12 mouse cellular contexts compared by ENCODE assay signal in the genomic region with DNA sequence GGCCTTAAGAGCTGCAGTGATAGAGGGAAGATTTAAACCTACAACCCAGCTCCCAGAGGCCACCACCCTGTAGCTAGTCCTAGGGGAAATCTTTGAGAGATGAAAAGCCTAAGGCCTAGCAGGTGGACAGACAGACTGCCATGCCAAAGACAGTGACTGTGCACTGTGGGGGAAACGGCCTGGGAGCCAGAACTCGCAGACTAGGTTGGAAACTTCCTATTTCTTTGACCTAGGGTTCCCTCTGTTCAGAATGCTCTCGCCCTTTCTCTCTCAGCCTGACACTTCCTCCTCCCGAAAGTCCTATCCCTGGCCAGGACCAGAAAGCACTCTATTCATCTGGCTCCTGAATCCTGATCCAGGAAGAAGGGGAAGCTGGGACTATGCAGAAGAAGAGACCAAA.
"Had no signal": no experiment of that assay in that cellular context is flagged by ENCODE, and none has a peak within 500 bp of the region (broad histone marks: within the 10 kb centered on the region; RNA-seq: fewer than 3 reads in every experiment).

No protein-coding gene starts in this region.

- DNase-seq: kidney, adult 18-20 months; kidney, postnatal 10 days; kidney, postnatal 4 days; liver, embryonic 13.5 days; liver, postnatal 0 days; right cerebral cortex, postnatal 14 days; thymus, adult 18-20 months; thymus, postnatal 25 days had no signal

- H3K9me3 ChIP-seq: limb, embryonic 10.5 days; liver, embryonic 13.5 days had no signal

- H3K4me3 ChIP-seq: layer of hippocampus, adult 2 months; limb, embryonic 10.5 days; liver, embryonic 13.5 days; lung, embryonic 15.5 days; midbrain, embryonic 13.5 days had no signal

- H3K4me1 ChIP-seq: limb, embryonic 10.5 days; lung, embryonic 15.5 days; midbrain, embryonic 13.5 days had no signal

- H3K27ac ChIP-seq: layer of hippocampus, adult 2 months; limb, embryonic 10.5 days; liver, embryonic 13.5 days; lung, embryonic 15.5 days; midbrain, embryonic 13.5 days had no signal

- H3K9ac ChIP-seq: liver, embryonic 13.5 days; liver, postnatal 0 days; lung, embryonic 15.5 days; midbrain, embryonic 13.5 days had no signal

- H3K4me2 ChIP-seq: liver, embryonic 13.5 days; lung, embryonic 15.5 days; midbrain, embryonic 13.5 days had no signal

- ATAC-seq: liver, postnatal 0 days; midbrain, embryonic 13.5 days had no signal

- H3K36me3 ChIP-seq: limb, embryonic 10.5 days; liver, embryonic 13.5 days; lung, embryonic 15.5 days; midbrain, embryonic 13.5 days had no signal

- H3K27me3 ChIP-seq: lung, embryonic 15.5 days; midbrain, embryonic 13.5 days had no signal
